Mouse (Mus musculus) forebrain, embryonic 13.5 days (tissue): ENCODE data around the gene Nucb1. TPM values are rescaled to one million over a fixed set of nuclear protein-coding genes. Genes with fewer than 3 reads are reported as not detected.
"Not testable (repeated sequence)": the region's sequence is repeated elsewhere in the genome, so short reads cannot be mapped to it uniquely, and the experiment has no call there.

Experiments used
- ATAC-seq: fragments of 200-750 bp; cut with Nextera tagmentation; 2 replicates; pipeline ENCODE4 v1.8.0; 2017
- H3K27ac ChIP-seq: fragments of 300-500 bp; sonication (generic); 2 replicates; pipeline ENCODE4 v1.5.1; 2015; ENCODE audit warnings: inconsistent platforms, mild to moderate bottlenecking, moderate library complexity
- H3K27me3 ChIP-seq: fragments of 300-500 bp; sonication (generic); 2 replicates; pipeline ENCODE4 v1.6.1; 2015; ENCODE audit warnings: mild to moderate bottlenecking, inconsistent platforms
- H3K36me3 ChIP-seq: fragments of 300-500 bp; sonication (generic); 2 replicates; pipeline ENCODE4 v1.6.1; 2015; ENCODE audit warnings: mild to moderate bottlenecking, inconsistent platforms; ENCODE audit not compliant: poor library complexity, severe bottlenecking
- H3K4me1 ChIP-seq: fragments of 300-500 bp; sonication (generic); 2 replicates; pipeline ENCODE4 v1.6.1; 2015; ENCODE audit warnings: inconsistent platforms
- H3K4me2 ChIP-seq: fragments of 300-500 bp; sonication (generic); 2 replicates; pipeline ENCODE4 v1.6.1; 2015; ENCODE audit warnings: inconsistent platforms, mild to moderate bottlenecking, moderate library complexity
- H3K4me3 ChIP-seq: fragments of 300-500 bp; sonication (generic); 2 replicates; pipeline ENCODE4 v1.5.1; 2015; ENCODE audit warnings: mild to moderate bottlenecking, inconsistent platforms
- H3K9ac ChIP-seq: fragments of 300-500 bp; sonication (generic); 2 replicates; pipeline ENCODE4 v1.6.1; 2015; ENCODE audit warnings: mild to moderate bottlenecking, inconsistent platforms
- H3K9me3 ChIP-seq: fragments of 300-500 bp; sonication (generic); replicated peaks from 2 replicates; pipeline ENCODE4 v1.6.1; 2016; ENCODE audit warnings: inconsistent platforms
- WGBS: fragments of 180-500 bp; shearing (Covaris S2); methylation state at CpG from one replicate; pipeline ENCODE4 v1.1.7; 2015; 5-methylcytosine and 5-hydroxymethylcytosine counted together
- polyA plus RNA-seq: library from polyadenylated mRNA; unstranded; fragments of >200 nt; fragmentation: Nextera tagmentation; extraction: Ambion mirVana; gene quantifications from 2 replicates; pipeline ENCODE4 v1.2.1, GENCODE M21; 2015

Gene Nucb1
- polyA plus RNA-seq, 1 experiment from 2014 or later, result 73.2 TPM

DNA sequence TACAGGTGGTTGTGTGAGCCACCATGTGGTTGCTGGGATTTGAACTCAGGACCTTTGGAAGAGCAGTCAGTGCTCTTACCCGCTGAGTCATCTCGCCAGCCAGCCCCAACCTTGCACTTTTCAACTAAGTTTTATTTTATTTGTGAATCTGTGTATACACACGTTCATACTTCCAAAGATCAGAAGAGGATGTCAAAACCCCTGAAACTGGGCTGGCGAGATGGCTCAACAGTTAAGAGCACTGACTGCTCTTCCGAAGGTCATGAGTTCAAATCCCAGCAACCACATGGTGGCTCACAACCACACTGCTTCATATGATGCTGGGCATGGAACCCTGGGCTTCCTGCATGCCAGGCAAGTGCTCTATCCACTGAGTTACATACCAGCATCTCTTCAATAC is 25.2 kb downstream of the Nucb1 start:
- H3K9me3 ChIP-seq, H3K4me3 ChIP-seq, ATAC-seq, H3K9ac ChIP-seq, H3K36me3 ChIP-seq, H3K4me2 ChIP-seq, H3K27ac ChIP-seq, H3K27me3 ChIP-seq: not testable (repeated sequence)
- H3K4me1 ChIP-seq, result peaks cover 14% of the 10 kb centered on the region; the same call in 1 of the 2 replicates
- WGBS, result 92% methylated on average over 5 of the region's 5 CpGs

DNA sequence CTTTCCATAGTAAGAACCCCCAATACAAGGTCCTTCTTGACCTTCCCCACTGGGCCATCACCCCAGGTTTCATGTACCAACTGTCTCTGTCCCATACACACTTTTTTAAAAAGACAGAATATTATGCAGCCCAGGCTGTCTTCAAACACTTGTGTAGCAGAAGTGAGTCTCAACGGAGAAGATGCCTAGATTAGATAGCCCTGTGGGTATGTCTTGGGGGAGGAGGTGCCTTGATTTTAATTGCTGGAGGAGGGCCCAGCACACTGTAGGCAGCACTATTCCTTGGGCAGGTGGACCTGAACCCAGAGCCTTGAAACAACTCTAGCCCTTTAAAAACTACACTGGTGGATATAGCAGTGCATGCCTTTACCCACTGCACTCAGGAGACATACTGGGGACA is 28.0 kb downstream of the Nucb1 start:
- no peaks in the 10 kb centered on the region for H3K36me3 ChIP-seq
- ATAC-seq, result no peak
- no peak overlapping the region for H3K9ac ChIP-seq

DNA sequence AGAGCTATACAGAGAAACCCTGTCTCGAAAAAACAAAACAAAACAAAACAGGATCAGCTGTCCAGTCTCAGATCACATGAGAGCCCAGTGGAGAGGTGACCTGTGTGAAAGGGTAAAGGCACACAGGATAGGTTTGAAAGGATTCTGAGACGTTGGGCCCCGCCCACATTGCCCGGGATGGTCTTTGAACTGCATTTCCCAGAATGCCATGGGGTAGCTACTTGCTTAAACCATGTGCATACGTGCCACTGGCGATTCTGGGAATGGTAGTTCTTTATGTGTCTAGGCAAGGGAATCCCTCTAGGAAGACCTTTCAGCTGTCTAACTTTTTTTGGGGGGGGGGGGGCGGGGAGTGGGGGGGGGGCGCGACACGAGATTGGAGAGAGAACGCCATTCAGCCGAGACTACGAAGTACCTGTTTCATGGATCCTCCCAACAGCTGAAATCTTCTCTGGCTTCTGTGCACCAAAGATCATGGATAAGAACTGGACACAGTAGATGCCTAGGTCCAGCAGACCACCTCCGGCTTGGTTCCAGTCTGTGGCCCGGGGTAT is 28.8 kb downstream of the Nucb1 start, which contains the start of gene Tulp2:
Gene Tulp2, plus strand, starts transcription at position 504 of the 554 bp plus-strand sequence.
- 57% methylated on average over 15 of the region's 15 CpGs for WGBS
- Histone ChIP-seq H3K36me3 (no peaks in the 10 kb centered on the region), H3K9me3 (no peaks in the 10 kb centered on the region), H3K27ac (no peak within 1 kb of the TSS), H3K27me3 (no peaks in the 10 kb centered on the region), H3K9ac (no peak within 1 kb of the TSS), H3K4me3 (no peak within 1 kb of the TSS), H3K4me1 (no peaks in the 10 kb centered on the region), H3K4me2 (no peak within 1 kb of the TSS)
- peak; percentile 89 for ATAC-seq

More for the DNA sequence above, 28.0 kb downstream of the Nucb1 start:
- H3K27me3 ChIP-seq, result no peaks in the 10 kb centered on the region
- H3K4me2 ChIP-seq, result no peak overlapping the region
- no peaks in the 10 kb centered on the region for H3K9me3 ChIP-seq
- no peak overlapping the region for H3K27ac ChIP-seq
- H3K4me3 ChIP-seq, result no peak overlapping the region
- H3K4me1 ChIP-seq, result no peaks in the 10 kb centered on the region
- 98% methylated on average over 1 of the region's 1 CpGs for WGBS

DNA sequence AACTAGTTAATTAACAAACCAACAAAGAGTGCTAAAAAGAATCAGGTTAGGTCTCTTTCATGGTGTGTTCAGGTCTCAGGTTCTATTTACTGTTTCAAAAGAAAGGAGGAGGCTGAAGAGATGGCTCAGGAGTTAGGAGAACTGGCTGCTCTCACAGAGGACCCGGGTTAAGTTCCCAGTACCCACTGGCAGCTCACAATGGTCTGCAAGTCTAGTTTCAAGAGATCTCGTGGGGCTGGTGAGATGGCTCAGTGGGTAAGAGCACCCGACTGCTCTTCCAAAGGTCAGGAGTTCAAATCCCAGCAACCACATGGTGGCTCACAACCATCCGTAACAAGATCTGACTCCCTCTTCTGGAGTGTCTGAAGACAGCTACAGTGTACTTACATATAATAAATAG is 29.9 kb downstream of the Nucb1 start:
- 79% methylated on average over 4 of the region's 4 CpGs for WGBS
- H3K4me2 ChIP-seq, H3K27ac ChIP-seq, H3K9ac ChIP-seq, H3K4me1 ChIP-seq, H3K36me3 ChIP-seq, ATAC-seq, H3K27me3 ChIP-seq, H3K9me3 ChIP-seq, H3K4me3 ChIP-seq: not testable (repeated sequence)

DNA sequence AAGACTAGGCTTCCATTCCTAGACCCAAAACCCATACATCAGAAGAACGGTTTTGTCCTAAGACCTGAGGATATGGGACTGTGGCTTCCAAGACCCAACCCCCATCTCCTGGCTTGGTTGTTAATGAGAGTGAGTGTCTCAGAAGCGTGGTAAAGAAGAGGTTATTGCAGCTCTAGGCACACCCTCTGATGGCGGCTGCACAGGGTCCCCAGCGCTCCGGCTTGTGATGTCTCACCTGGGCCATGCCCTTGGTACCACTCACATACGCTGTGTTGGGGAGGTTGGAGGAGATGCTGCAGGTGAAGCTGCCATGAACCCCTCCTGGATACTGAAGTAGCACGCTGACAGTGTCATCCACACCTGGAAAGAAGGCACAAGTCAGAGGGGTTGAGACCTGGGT is 31.4 kb downstream of the Nucb1 start:
- Histone ChIP-seq H3K9me3 (no peaks in the 10 kb centered on the region), H3K27me3 (no peaks in the 10 kb centered on the region), H3K9ac (no peak overlapping the region), H3K4me3 (no peak overlapping the region), H3K4me2 (no peak overlapping the region), H3K36me3 (no peaks in the 10 kb centered on the region), H3K4me1 (no peaks in the 10 kb centered on the region), H3K27ac (no peak overlapping the region)
- WGBS, result 95% methylated on average over 7 of the region's 7 CpGs
- ATAC-seq, result no peak

DNA sequence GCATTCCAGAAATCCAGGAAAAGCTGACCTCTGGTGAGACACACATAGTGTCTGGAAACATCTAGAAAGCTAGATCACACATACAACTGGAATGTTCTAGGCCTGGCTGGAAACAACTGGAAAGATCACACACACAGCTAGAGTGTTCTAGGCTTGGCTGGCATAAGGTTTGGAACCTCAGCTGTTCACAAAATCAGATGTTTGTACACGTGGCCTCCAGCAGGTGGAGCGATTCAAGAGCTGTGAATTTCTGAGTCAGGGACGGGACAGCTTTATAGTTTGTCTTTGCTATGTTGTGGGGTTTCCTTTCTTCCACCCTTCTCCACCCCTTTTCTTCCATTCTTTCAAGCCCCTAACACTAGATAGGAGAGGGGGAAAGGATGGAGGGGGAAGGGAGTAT is 33.2 kb downstream of the Nucb1 start:
- 11% methylated on average over 3 of the region's 3 CpGs for WGBS
- Histone ChIP-seq H3K36me3 (no peaks in the 10 kb centered on the region), H3K4me2 (no peak overlapping the region), H3K4me1 (no peaks in the 10 kb centered on the region), H3K4me3 (no peak overlapping the region), H3K27ac (no peak overlapping the region; the same call in 1 of the 2 replicates), H3K9ac (no peak overlapping the region), H3K9me3 (no peaks in the 10 kb centered on the region), H3K27me3 (no peaks in the 10 kb centered on the region)
- no peak for ATAC-seq

DNA sequence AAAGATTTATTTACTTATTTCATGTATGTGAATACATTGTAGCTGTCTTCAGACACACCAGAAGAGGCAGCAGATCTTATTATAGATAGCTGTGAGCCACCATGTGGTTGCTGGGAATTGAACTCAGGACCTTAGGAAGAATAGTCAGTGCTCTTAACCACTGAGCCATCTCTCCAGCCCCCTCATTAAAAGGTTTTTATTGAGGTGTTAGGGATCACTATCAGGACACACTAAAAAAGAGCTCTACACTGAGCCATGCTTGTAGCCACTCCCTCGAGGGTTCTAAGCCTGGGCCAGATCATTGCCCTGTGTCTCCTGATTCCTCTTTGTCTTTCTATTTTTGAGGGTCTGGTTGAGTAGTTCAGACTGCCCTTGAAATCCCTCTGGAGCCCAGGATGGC is 33.8 kb downstream of the Nucb1 start:
- H3K27ac ChIP-seq, result no peak overlapping the region
- H3K27me3 ChIP-seq, result no peaks in the 10 kb centered on the region
- WGBS, result 54% methylated on average over 1 of the region's 1 CpGs
- no peaks in the 10 kb centered on the region for H3K4me1 ChIP-seq
- ATAC-seq, result no peak
- H3K9me3 ChIP-seq, result no peaks in the 10 kb centered on the region
- no peak overlapping the region for H3K4me3 ChIP-seq
- no peak overlapping the region for H3K4me2 ChIP-seq
- H3K36me3 ChIP-seq, result no peaks in the 10 kb centered on the region
- no peak overlapping the region for H3K9ac ChIP-seq

DNA sequence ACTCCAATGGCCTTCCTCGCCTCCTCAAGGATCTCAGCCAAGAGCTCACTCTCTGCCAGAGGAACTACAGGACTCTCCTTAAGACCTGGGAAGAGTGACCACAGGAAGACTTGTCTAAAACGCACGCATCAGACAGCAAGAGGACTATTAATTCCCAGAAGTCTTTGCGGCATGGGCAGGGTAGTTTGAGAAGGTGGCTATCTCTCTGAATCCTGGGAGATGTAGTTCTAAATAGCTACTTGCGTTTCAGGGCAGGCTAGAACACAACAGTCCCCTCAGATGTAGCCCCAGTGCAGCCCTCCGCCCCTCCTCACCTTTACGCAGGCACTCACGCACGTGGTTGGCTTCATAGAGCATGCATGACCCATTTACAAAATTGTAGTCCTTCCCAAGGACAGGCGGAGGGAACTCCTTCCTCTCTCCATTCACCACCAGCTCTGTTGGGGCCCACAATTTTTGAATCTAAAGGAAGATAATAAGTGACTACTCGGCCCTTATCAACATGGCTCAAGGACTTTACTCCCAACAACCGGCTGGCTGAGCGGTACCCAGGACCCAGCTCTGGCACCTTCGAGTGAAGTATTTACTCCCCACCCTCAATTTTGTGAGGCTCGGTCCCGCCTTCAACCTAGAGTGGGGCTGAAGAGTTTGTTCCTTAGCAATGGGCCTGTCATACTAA is 34.8 kb downstream of the Nucb1 start:
- no peak for ATAC-seq
- Histone ChIP-seq H3K36me3 (no peaks in the 10 kb centered on the region), H3K4me3 (no peak overlapping the region), H3K27ac (no peak overlapping the region), H3K27me3 (no peaks in the 10 kb centered on the region), H3K4me1 (no peaks in the 10 kb centered on the region), H3K9ac (0 out of 2 replicates have a peak overlapping the region, but pooled peaks have one; percentile 40), H3K4me2 (peak overlapping the region; percentile 31; the same call in 1 of the 2 replicates), H3K9me3 (no peaks in the 10 kb centered on the region)
- WGBS, result 77% methylated on average over 16 of the region's 16 CpGs

DNA sequence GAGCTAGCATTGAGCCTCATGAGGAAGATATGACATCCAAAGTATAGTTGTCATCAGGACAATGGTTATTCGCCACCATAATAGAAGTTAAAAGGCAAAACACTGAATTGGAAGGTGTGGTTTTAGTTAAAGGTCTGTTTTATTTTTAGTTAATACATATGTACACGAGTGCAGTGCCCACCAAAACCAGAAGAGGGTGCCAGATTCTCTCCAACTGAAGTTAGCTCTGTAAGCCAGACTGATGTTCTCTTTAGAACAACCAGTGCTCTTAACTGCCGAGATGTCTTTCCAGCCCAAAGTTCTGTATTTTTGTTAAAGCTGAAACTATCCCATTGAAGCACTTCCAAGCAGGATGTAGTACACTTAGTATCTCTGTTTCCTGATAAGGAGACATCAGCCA is 39.3 kb downstream of the Nucb1 start:
- WGBS, result 8% methylated on average over 3 of the region's 3 CpGs
- H3K4me3 ChIP-seq, result no peak overlapping the region
- no peak overlapping the region for H3K9ac ChIP-seq
- H3K4me2 ChIP-seq, result no peak overlapping the region
- H3K27me3 ChIP-seq, result no peaks in the 10 kb centered on the region
- peaks cover 8% of the 10 kb centered on the region for H3K4me1 ChIP-seq
- H3K27ac ChIP-seq, result no peak overlapping the region
- no peaks in the 10 kb centered on the region for H3K36me3 ChIP-seq
- ATAC-seq, result no peak
- no peaks in the 10 kb centered on the region for H3K9me3 ChIP-seq

DNA sequence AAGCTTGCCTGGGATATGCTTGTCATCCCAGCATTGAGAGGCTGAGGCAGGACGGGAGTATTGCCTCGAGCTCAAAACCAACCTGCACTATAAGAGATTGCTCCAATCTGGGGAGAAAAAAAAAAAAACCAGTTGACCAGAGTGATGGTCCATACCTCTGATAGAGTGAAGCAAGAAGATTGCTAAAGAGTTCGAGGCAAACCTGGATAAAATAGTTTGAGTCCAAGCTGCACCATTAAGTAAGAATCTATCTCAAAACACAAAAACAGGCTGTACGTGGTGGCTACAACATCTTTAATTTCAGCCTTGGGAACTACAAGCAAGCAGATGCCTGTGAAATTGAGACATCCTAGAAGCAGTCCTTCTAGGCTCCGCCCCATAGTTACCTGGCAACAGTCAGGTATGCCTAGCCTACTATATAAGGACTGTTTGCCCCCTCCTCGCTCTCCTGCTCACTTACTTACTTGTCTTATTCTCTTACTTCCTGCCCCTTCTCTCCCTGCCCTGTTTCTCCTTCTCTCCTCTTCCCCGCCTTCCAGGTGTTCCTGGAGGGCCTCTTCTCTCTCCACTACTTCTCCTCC is 43.0 kb downstream of the Nucb1 start:
- H3K27ac ChIP-seq, result no peak overlapping the region
- WGBS, result 36% methylated on average over 7 of the region's 7 CpGs
- no peaks in the 10 kb centered on the region for H3K27me3 ChIP-seq
- H3K4me3 ChIP-seq, result peak overlapping the region; percentile 92
- H3K36me3 ChIP-seq, result peaks cover 35% of the 10 kb centered on the region
- H3K4me2 ChIP-seq, result peak overlapping the region; percentile 95
- H3K9me3 ChIP-seq, result no peaks in the 10 kb centered on the region
- peaks cover 21% of the 10 kb centered on the region for H3K4me1 ChIP-seq
- H3K9ac ChIP-seq, result peak overlapping the region; percentile 95; the same call in 1 of the 2 replicates
- ATAC-seq, result no peak; the same call in none of the 2 replicates

DNA sequence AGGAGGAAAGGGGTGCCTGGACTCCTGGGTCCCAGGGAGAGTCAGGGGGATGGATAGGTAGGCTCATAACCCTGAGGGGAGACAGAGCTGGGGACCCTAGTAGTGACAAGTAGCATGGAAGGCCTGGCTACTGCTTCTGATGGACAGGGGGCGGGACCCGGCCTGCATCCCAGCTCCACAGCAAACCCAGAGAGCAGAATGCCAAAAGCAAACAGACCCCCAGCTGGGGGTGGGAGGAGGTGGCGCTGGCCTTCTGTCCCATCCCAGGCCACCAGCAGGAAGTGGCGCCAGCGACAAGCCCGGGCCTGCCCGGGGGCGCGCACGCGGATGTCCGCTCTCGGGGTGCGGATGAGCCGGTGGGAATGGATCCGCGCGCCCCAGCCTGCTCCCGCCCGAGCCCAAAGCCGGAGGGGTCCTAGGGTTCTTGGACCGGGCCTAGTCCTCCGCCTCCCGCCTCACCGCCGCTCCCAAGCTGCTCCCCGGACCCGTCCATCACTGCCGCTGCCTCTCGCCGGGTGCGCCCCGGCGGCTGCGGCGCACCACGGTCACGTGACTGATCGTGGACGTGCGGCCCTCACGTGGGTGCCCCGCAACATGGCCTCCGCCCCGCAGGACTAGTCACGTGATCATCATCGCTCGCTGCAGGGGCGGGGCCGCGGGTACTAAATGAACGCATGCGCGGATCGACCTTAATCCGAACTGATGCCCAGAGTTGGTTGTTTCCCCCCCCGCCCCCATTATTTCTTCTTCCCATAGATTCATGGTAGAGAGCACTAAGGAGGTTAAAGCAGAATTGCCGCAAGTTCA is 43.7 kb downstream of the Nucb1 start, which contains the start of gene Bax:
Gene Bax, minus strand, starts transcription at position 616 of the 807 bp plus-strand sequence.
- Histone ChIP-seq H3K9me3 (no peaks in the 10 kb centered on the region), H3K4me1 (peaks cover 21% of the 10 kb centered on the region), H3K36me3 (peaks cover 42% of the 10 kb centered on the region), H3K4me2 (peak within 1 kb of the TSS; percentile 95), H3K4me3 (peak within 1 kb of the TSS; percentile 92), H3K9ac (peak within 1 kb of the TSS; percentile 95), H3K27ac (peak within 1 kb of the TSS; percentile 69), H3K27me3 (no peaks in the 10 kb centered on the region)
- under 1% methylated on average over 47 of the region's 58 CpGs for WGBS
- ATAC-seq, result peak; percentile 77

DNA sequence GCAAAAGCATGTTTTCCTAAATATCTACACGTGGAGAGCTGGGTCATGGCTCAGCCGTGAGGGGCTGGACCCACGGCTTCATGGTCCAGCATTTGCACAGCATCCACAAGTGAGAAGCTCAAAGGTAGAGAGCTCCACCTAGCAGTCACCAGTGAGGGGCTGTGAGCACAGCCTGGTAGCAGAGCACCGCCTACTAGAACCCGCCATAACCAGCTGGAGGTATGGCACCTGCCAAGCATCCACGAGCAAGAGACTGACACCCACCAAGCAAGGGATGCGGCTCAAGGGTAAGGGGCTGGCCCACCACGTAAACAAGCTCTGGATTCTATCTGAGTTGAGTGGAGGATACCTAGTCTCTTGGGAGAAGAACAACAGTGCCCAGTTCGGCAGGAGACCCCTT is 44.7 kb downstream of the Nucb1 start:
- Histone ChIP-seq H3K27ac (no peak overlapping the region), H3K9ac (peak overlapping the region; percentile 95), H3K4me3 (peak overlapping the region; percentile 92), H3K36me3 (peaks cover 44% of the 10 kb centered on the region), H3K4me2 (peak overlapping the region; percentile 95), H3K27me3 (no peaks in the 10 kb centered on the region), H3K4me1 (peaks cover 27% of the 10 kb centered on the region), H3K9me3 (no peaks in the 10 kb centered on the region)
- whole genome bisulfite sequencing, result 79% methylated on average over 9 of the region's 9 CpGs
- no peak for ATAC-seq
